Mouse (Mus musculus) MEL-GATA-1-ER (cell line): ENCODE measurements at regions not wholly inside any gene's neighbourhood (a gene's known extent, or its start where the extent isn't known, plus 50 kb on each side); places are given as distances from the start of the nearest gene placed in this dataset.

Experiments
- DNase-seq: peaks from one replicate; pipeline ENCODE4 v3.0.0-alpha.2; 2012; ENCODE audit warnings: low read depth; ENCODE audit errors: extremely low read depth

DNA sequence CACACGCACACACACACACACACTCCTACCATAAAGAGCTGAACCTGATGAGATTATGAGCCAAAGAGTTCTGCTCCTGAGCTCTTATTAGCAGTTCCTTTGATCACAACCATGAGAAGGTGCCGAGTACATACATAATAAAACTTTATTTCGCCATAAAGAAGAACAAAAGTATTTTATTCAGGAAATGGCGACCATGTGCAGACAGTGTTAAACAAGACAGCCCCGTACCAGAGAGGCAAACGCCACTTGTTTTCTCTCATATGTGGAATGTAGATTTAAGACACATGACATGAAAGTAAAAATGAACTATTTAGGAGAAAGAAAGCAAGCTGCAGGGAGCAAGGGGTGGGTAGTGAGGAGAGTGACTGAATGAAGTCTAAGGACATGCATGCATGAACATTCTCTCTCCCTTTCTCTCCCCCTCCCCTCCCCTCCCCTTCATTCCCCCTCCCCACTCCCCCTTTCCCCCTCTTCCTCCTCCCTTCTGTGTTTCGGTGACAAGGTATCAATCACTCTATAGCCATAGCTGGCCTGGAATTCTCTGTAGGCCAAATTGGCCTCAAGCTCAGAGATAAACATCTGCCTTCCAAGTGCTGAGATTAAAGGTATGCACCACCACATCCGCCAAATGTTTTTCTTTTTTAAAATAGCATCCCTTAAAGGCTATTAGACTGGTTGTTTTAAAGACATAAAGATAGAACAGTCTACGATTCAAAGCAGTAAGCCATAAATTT, 266.0 kb upstream of the Map3k7 start:
- no peak for DNase-seq

GRCm38 (mm10) chr4:31698506-31698782, 265.5 kb upstream of the Map3k7 start:
- no peak for DNase-seq

- DNase-seq = no peak
Measured at GRCm38 (mm10) chr4:31699296-31699695, 264.6 kb upstream of the Map3k7 start.

- DNase-seq = no peak
Measured at GRCm38 (mm10) chr4:31714054-31714651, 249.7 kb upstream of the Map3k7 start.

GRCm38 (mm10) chr4:31723501-31723900, 240.4 kb upstream of the Map3k7 start:
- DNase-seq = no peak

DNA sequence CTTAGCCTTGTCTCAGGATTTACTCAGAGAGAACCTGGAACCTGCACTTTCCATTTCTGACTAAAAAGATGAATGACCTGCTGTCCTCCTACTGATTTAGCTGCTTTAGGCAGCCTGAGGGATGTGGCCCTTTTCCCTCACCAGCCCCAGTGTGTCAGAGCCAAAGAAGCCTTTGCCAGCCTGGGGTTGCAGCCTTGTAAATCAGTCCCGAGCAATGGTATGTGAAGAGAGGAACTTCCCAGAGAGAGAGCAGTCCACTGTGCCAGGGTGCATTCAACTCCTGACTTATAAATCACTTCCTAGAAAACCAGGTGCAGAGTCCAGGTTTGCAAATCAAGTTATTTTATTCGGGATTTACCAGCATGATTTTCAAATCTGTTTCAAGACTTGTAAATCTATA, 239.5 kb upstream of the Map3k7 start:
- no peak for DNase-seq

- DNase-seq = no peak
Measured at GRCm38 (mm10) chr4:31727498-31728148, 236.3 kb upstream of the Map3k7 start.

DNA sequence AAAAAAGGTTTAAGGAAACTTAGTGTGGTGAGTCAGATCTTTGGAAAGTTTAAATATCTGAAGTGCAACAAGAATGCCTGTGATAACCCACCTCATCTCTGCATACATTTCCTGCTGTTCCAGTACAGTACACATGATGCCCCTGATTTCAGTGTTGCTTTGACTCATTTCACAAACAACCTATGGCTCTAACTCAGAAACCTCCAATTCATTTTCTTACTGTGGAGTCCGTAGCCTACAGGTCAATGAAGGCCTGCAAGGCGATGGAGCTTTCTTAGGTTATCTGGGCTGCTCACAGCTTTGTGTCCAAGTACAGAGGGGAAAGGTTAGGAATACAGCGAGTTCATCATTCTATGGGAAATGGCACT, 235.8 kb upstream of the Map3k7 start:
- DNase-seq = no peak

DNA sequence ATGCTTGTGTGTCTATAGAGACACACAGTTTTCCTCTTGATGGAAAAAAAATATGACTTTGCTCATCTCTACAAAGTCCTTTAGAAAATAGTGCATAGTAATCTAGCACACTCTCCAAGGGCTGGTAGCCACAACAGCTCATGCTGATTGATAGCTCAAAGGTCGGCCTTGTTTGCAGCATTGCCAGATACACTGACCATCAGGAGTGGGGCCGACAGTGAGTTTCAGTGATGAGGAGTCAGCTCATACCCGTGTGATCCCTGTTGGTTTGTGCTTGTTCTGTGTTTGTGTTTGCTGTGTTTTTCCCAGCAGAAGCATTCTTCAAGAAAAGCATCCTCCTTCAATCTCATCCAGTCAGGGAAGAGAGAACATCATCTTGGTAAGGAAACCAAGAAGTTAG, 220.1 kb upstream of the Map3k7 start:
- DNase-seq = no peak

DNA sequence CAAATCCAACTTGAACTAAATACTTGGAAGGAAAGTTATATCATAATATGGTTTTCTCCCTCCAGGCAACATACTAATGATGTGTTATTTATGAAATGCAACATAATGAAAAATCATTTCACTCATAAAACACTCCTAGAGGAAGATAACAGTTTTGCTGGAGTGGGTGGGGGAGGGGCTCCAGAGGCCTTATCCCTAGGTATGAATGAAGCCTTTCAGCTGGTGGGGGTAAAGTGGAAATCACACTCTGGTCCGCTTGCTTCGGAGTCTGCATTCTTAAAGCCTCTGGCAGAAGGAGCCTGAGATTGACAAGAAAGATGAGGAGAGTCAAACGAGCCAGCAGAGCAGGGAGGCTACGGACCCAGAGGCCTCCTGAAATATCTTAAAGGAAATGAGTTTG, 219.5 kb upstream of the Map3k7 start:
- DNase-seq = no peak

DNA sequence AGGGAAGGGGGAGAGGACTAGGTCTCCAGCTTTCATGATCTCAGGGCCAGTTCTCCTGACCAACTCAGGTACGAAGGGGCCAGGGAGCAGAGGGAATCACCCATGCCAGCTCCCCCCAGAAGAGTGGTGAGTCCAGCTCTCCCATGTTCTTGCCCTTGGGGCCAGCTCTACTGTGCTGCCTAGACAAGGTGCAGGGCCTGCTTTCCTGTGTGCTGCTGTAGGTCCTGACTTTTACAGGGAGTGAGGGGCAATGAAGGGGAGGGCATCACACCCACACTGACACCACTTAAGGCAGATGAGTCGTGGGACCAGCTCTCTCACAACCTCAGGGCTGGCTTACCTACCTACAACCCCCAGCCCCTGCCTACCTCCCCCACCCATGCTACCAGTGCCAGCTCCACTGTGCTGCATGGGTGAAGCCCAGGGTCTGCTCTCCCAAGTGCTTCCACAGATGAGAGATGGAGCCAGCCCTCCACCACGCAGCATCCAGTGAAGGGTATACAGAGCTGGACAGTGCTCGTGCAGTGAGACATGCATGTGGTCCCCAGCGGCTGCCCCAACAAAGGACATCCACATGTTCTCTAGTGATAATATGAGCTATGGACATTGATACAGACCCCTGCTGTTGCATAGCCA, 210.1 kb upstream of the Map3k7 start:
- no peak for DNase-seq

DNA sequence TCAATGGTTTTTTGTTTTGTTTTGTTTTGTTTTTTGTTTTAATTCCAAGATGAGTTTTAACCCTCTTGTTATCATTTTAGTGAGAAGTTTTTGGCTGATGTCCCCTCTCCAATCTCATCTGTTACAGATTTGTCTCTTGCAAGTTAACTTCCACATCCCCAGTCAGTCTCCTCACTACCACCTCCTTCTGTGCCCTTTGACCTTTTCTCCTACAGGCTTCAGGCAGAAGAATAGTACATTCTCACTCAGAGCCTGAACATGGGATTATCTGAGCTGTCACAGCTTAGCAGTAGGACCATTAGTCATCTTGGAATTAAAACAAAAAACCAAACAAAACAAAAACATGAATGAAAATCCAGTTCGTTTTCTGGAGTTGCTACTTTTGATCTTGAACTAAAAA, 206.8 kb upstream of the Map3k7 start:
- no peak for DNase-seq

DNA sequence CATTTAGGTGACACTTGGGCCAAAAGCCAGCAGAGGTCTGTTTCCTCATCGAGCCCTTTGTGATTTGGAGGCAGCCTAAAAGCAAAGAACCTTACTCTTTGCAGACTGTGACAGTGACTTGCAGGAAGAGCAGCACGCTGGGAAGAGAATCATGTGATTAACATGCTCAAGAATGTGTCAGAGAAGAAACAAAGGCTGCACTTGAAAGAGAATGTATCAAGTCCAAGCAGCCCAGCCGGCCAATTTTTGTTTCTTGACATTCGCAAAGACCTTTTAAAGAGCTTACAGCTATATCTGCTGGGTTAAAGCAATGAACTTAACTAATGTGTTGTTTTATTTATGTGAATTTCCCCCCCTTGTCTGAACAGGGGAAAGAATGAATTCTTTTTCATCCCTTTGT, 203.8 kb upstream of the Map3k7 start:
- no peak for DNase-seq

DNA sequence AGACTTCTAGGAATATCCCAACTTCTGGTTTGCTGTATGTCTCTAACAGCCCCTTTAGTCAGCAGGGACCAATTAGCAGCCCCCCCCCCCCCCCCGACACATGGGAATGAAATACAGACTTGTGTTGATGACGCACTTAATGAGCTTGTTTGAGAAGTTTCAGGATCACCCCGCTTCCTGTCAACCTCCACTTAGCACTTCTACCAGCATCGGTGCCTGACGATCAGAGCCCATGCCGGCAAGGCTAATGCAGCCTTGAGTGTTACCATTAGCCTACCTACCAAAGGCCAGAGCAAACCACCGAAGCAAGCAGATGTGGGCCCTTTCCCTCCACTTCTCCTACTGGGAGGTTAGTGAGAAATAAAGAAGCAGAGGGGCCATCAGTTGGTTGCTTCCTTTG, 201.7 kb upstream of the Map3k7 start:
- no peak for DNase-seq

GRCm38 (mm10) chr4:31768026-31768626, 195.8 kb upstream of the Map3k7 start:
- no peak for DNase-seq

- no peak for DNase-seq
Measured at GRCm38 (mm10) chr4:31769325-31769724, 194.6 kb upstream of the Map3k7 start.

DNA sequence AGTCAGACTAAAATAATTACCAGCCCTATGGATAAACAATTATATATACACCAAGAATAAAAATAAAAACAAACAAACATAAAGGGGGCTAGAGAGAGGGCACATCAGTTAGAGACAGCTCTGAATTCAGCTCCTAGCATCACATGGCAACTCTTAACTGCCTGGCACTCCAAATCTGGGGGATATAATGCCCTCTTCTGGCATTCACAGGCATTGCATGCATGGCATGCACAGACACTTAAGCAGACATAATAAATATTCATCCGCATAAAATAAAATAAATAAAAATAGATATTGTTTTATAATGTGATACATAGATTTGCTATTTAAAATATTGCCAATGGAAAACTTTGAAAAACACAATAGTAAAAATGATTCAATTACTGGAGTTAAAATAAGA, 177.6 kb upstream of the Map3k7 start:
- no peak for DNase-seq

GRCm38 (mm10) chr4:31817574-31818240, 146.2 kb upstream of the Map3k7 start:
- DNase-seq = no peak

DNA sequence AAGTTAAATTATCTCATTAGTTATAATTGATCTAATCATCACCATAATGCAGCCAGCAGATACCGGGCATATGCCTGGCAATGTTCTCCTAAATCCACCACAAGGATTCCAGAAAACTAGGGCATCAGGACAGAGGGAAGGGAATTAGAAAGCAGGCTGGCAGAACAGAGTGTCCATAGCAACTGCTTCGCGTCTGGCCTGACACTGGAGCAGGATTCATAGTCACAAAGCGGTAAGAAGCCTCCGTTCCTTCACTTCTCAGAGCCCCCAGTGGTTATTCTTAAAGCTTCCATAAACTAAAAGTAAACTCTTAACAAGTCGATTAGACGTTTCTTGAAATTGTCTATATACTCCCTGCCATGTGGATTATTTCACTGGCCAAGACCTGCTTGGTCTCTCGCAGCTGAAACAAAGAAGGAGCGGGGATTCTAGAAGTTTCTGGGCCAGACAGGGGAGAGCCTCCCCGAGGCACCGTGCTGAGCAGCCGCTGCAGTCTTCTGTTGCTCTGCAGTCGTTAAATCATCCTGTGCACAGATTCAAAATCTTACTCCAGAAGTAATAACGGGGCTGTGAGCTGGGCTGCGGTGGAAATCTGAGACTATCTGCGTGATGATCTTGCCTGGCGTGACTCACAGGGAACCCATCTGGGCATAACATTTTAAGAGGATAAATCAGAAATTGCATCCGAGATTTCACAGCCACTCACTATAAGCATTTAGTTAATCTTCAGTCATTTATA, 144.2 kb upstream of the Map3k7 start:
- DNase-seq = no peak

- DNase-seq = no peak
Measured at GRCm38 (mm10) chr4:31823574-31824348, 140.1 kb upstream of the Map3k7 start.
